ENCODE assay signal across 8 mouse cellular contexts in the genomic region with DNA sequence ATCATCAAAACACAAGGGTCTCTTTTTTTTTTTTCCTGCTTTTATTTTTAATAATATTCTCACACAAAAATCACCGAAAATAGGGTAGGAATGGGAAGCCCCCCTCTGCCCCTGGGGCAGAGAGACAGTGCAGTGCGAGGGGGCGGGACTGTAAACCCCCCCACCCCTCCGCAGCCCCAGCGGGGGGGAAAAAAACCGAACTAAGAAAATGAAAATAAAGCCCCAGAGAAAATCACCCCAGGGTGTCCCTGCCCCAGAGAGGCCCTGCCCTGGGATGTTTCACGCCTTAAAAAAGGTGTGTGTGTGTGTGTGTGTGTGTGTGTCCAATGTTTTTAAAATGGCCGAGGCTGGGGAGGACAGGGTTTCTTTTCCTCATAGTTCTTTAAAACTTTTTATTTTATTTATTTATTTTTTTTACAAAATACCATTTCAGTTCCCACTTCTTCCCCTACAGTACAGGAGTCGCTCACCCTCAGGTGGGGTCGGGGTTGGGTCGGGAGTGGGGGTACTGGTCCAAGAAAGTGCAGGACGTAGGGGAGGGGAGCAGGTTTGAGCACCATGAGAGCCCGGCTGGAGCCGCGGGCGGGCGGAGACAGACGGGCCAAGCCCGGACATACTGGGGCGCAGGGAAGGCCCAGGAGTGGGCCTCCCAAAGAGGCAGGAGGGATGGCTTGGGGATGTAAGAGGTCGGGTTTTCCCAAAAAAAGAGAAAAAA. TPM values are rescaled to one million over a fixed set of nuclear protein-coding genes. Genes with fewer than 3 reads are reported as not detected.
DNase-seq lines count a peak whose midpoint lies in the region; ATAC-seq and TF ChIP-seq lines count a peak whose summit lies in the region.

No protein-coding gene starts in this region.

- intact Hi-C loops in left cerebral cortex, postnatal 4 days (cut with DNase I): no loop called here

- H3K9me3 ChIP-seq in midbrain, embryonic 11.5 days (ENCODE audit: control insufficient read depth, low read length): no peaks in the 10 kb centered on the region
- H3K9me3 ChIP-seq in midbrain, embryonic 16.5 days (replicated peaks; ENCODE audit: control insufficient read depth, low read length, poor library complexity, severe bottlenecking): no peaks in the 10 kb centered on the region
- H3K9me3 ChIP-seq in kidney, postnatal 0 days (replicated peaks; ENCODE audit: low read length): no peaks in the 10 kb centered on the region
- no peaks in the 10 kb centered on the region for H3K9me3 ChIP-seq in stomach, embryonic 15.5 days

- H3K4me1 ChIP-seq in midbrain, embryonic 11.5 days (ENCODE audit: control insufficient read depth, insufficient read depth, low read length): peaks cover 43% of the 10 kb centered on the region
- peaks cover 11% of the 10 kb centered on the region for H3K4me1 ChIP-seq in midbrain, embryonic 16.5 days (ENCODE audit: control insufficient read depth, insufficient read depth, low read length)
- H3K4me1 ChIP-seq in kidney, postnatal 0 days (replicated peaks; ENCODE audit: insufficient read depth, low read length): peaks cover 13% of the 10 kb centered on the region; the same call in 1 of the 2 replicates
- peaks cover 46% of the 10 kb centered on the region for H3K4me1 ChIP-seq in stomach, embryonic 15.5 days

- peaks cover 13% of the 10 kb centered on the region for H3K27me3 ChIP-seq in midbrain, embryonic 11.5 days (ENCODE audit: control insufficient read depth, insufficient read depth, low read length)
- no peaks in the 10 kb centered on the region for H3K27me3 ChIP-seq in midbrain, embryonic 16.5 days (ENCODE audit: control insufficient read depth, insufficient read depth, low read depth, low read length)
- H3K27me3 ChIP-seq in kidney, postnatal 0 days (ENCODE audit: insufficient read depth, low read length): no peaks in the 10 kb centered on the region
- H3K27me3 ChIP-seq in stomach, embryonic 15.5 days (replicated peaks): no peaks in the 10 kb centered on the region

- H3K27ac ChIP-seq in midbrain, embryonic 11.5 days (ENCODE audit: low read depth, low read length): no peak overlapping the region
- H3K27ac ChIP-seq in midbrain, embryonic 16.5 days (ENCODE audit: low read length): no peak overlapping the region
- peak overlapping the region; percentile 97 for H3K27ac ChIP-seq in kidney, postnatal 0 days
- H3K27ac ChIP-seq in stomach, embryonic 15.5 days: peak overlapping the region; percentile 31; the same call in 1 of the 2 replicates

- peak; percentile 46 for DNase-seq in cerebellum, adult 11 months
- DNase-seq in cerebellum, postnatal 4 days (ENCODE audit: low spot score in 2 of 2): no peak
- peak; percentile 90 for DNase-seq in midbrain, embryonic 11.5 days (ENCODE audit: low spot score, missing footprints)
- no peak for DNase-seq in kidney, postnatal 0 days (ENCODE audit: low spot score)
- DNase-seq in left cerebral cortex, adult 11 months (ENCODE audit: low spot score): no peak
- DNase-seq in left cerebral cortex, postnatal 4 days: no peak

- no peak for TF ChIP-seq CTCF in kidney, postnatal 0 days (IDR thresholded peaks at IDR 0.05; ENCODE audit: low read depth)

- 8% methylated on average over 21 of the region's 21 CpGs for WGBS in midbrain, embryonic 11.5 days
- WGBS in midbrain, embryonic 16.5 days: 20% methylated on average over 21 of the region's 21 CpGs
- WGBS in kidney, postnatal 0 days: 41% methylated on average over 21 of the region's 21 CpGs
- WGBS in stomach, embryonic 15.5 days: 39% methylated on average over 21 of the region's 21 CpGs

- H3K9ac ChIP-seq in midbrain, embryonic 11.5 days (ENCODE audit: low read length): peak overlapping the region; percentile 51
- no peak overlapping the region for H3K9ac ChIP-seq in midbrain, embryonic 16.5 days (ENCODE audit: low read depth, low read length)
- H3K9ac ChIP-seq in kidney, postnatal 0 days (ENCODE audit: low read depth, low read length): peak overlapping the region; percentile 86; the same call in 1 of the 2 replicates
- H3K9ac ChIP-seq in stomach, embryonic 15.5 days: no peak overlapping the region

- H3K4me3 ChIP-seq in midbrain, embryonic 11.5 days (ENCODE audit: low read depth, low read length): peak overlapping the region; percentile 24; the same call in 1 of the 2 replicates
- H3K4me3 ChIP-seq in midbrain, embryonic 16.5 days (ENCODE audit: low read depth, low read length): no peak overlapping the region
- H3K4me3 ChIP-seq in kidney, postnatal 0 days (replicated peaks; ENCODE audit: low read depth, low read length): peak overlapping the region; percentile 38
- H3K4me3 ChIP-seq in stomach, embryonic 15.5 days (replicated peaks): peak overlapping the region; percentile 61

- peaks cover 26% of the 10 kb centered on the region for H3K36me3 ChIP-seq in midbrain, embryonic 11.5 days (ENCODE audit: control insufficient read depth, insufficient read depth, low read length)
- peaks cover 25% of the 10 kb centered on the region for H3K36me3 ChIP-seq in midbrain, embryonic 16.5 days (ENCODE audit: control insufficient read depth, insufficient read depth, low read length)
- peaks cover 31% of the 10 kb centered on the region for H3K36me3 ChIP-seq in kidney, postnatal 0 days (ENCODE audit: insufficient read depth, low read length)
- H3K36me3 ChIP-seq in stomach, embryonic 15.5 days: peaks cover 33% of the 10 kb centered on the region

- peak overlapping the region; percentile 82; the same call in 1 of the 2 replicates for H3K4me2 ChIP-seq in midbrain, embryonic 11.5 days
- H3K4me2 ChIP-seq in midbrain, embryonic 16.5 days (ENCODE audit: low read length): no peak overlapping the region
- peak overlapping the region; percentile 73 for H3K4me2 ChIP-seq in kidney, postnatal 0 days (ENCODE audit: low read length)
- H3K4me2 ChIP-seq in stomach, embryonic 15.5 days: peak overlapping the region; percentile 63

- no peak for ATAC-seq in midbrain, embryonic 11.5 days (ENCODE audit: low FRiP score)
- no peak for ATAC-seq in midbrain, embryonic 16.5 days
- no peak for ATAC-seq in kidney, postnatal 0 days (replicated peaks; ENCODE audit: low FRiP score, low read depth)
- no peak for ATAC-seq in stomach, embryonic 15.5 days (ENCODE audit: insufficient read depth, low FRiP score, low read depth)

RNA-seq across cellular contexts. Expression of gene Tmem88, which starts 0.6 kb away (rescaled TPM):
- 11.9 and 13.1 TPM in 2 replicates for polyA plus RNA-seq in midbrain, embryonic 11.5 days (2014; fragmentation: Nextera tagmentation; extraction: Ambion mirVana)
- polyA plus RNA-seq in midbrain, embryonic 16.5 days (2015; fragmentation: Nextera tagmentation; extraction: Ambion mirVana): 5.2 and 5.9 TPM in 2 replicates
- polyA plus RNA-seq in kidney, postnatal 0 days (2015; fragmentation: Nextera tagmentation; extraction: Ambion mirVana): 55.5 and 61.3 TPM in 2 replicates
- 26.7 and 29.4 TPM in 2 replicates for polyA plus RNA-seq in stomach, embryonic 15.5 days (2015; fragmentation: Nextera tagmentation; extraction: Ambion mirVana)
- 1 to 10 TPM; 3.1 to 4.2 TPM for total RNA-seq in left cerebral cortex, postnatal 4 days (2021)

RNA-seq across cellular contexts. Expression of gene Cyb5d1, which starts 3.2 kb away (rescaled TPM):
- 44.6 and 50.5 TPM in 2 replicates for polyA plus RNA-seq in midbrain, embryonic 11.5 days (2014; fragmentation: Nextera tagmentation; extraction: Ambion mirVana)
- 27.1 and 28.9 TPM in 2 replicates for polyA plus RNA-seq in midbrain, embryonic 16.5 days (2015; fragmentation: Nextera tagmentation; extraction: Ambion mirVana)
- polyA plus RNA-seq in kidney, postnatal 0 days (2015; fragmentation: Nextera tagmentation; extraction: Ambion mirVana): 16.6 and 19.8 TPM in 2 replicates
- 24.9 and 25.3 TPM in 2 replicates for polyA plus RNA-seq in stomach, embryonic 15.5 days (2015; fragmentation: Nextera tagmentation; extraction: Ambion mirVana)
- 10 to 100 TPM; 36.3 to 41.1 TPM for total RNA-seq in left cerebral cortex, postnatal 4 days (2021)

RNA-seq across cellular contexts. Expression of gene Naa38, which starts 3.4 kb away (rescaled TPM):
- polyA plus RNA-seq in midbrain, embryonic 11.5 days (2014; fragmentation: Nextera tagmentation; extraction: Ambion mirVana): 120 and 130 TPM in 2 replicates
- polyA plus RNA-seq in midbrain, embryonic 16.5 days (2015; fragmentation: Nextera tagmentation; extraction: Ambion mirVana): 86.2 and 89.6 TPM in 2 replicates
- polyA plus RNA-seq in kidney, postnatal 0 days (2015; fragmentation: Nextera tagmentation; extraction: Ambion mirVana): 183 and 198 TPM in 2 replicates
- polyA plus RNA-seq in stomach, embryonic 15.5 days (2015; fragmentation: Nextera tagmentation; extraction: Ambion mirVana): 154 and 179 TPM in 2 replicates
- total RNA-seq in left cerebral cortex, postnatal 4 days (2021): 10 to 100 TPM; 60.2 to 63.9 TPM

RNA-seq across cellular contexts. Expression of gene Kdm6b, which starts 14.8 kb away (rescaled TPM):
- polyA plus RNA-seq in midbrain, embryonic 11.5 days (2014; fragmentation: Nextera tagmentation; extraction: Ambion mirVana): 30.2 and 31.7 TPM in 2 replicates
- 36.4 and 39.0 TPM in 2 replicates for polyA plus RNA-seq in midbrain, embryonic 16.5 days (2015; fragmentation: Nextera tagmentation; extraction: Ambion mirVana)
- 23.2 and 26.8 TPM in 2 replicates for polyA plus RNA-seq in kidney, postnatal 0 days (2015; fragmentation: Nextera tagmentation; extraction: Ambion mirVana)
- polyA plus RNA-seq in stomach, embryonic 15.5 days (2015; fragmentation: Nextera tagmentation; extraction: Ambion mirVana): 25.4 and 26.5 TPM in 2 replicates
- total RNA-seq in left cerebral cortex, postnatal 4 days (2021): 10 to 100 TPM; 77.2 to 85.8 TPM

RNA-seq across cellular contexts. Expression of gene Chd3, which starts 29.4 kb away (rescaled TPM):
- polyA plus RNA-seq in midbrain, embryonic 11.5 days (2014; fragmentation: Nextera tagmentation; extraction: Ambion mirVana): 38.2 and 39.4 TPM in 2 replicates
- polyA plus RNA-seq in midbrain, embryonic 16.5 days (2015; fragmentation: Nextera tagmentation; extraction: Ambion mirVana): 82.8 and 86.1 TPM in 2 replicates
- 38.0 and 42.3 TPM in 2 replicates for polyA plus RNA-seq in kidney, postnatal 0 days (2015; fragmentation: Nextera tagmentation; extraction: Ambion mirVana)
- 53.4 and 54.0 TPM in 2 replicates for polyA plus RNA-seq in stomach, embryonic 15.5 days (2015; fragmentation: Nextera tagmentation; extraction: Ambion mirVana)
- 100 to 1,000 TPM; 552 to 572 TPM for total RNA-seq in left cerebral cortex, postnatal 4 days (2021)

Comparison
In these comparisons a context has a peak if more than half of its experiments do, and no peak if none do; other contexts are left out.
1. DNase-seq: peak in cerebellum, adult 11 months (single experiment) and midbrain, embryonic 11.5 days (single experiment); none in cerebellum, postnatal 4 days (0 of 2), kidney, postnatal 0 days (single experiment), left cerebral cortex, adult 11 months (single experiment) and left cerebral cortex, postnatal 4 days (single experiment).
2. H3K9ac ChIP-seq: peak in midbrain, embryonic 11.5 days (single experiment) and kidney, postnatal 0 days (single experiment); none in midbrain, embryonic 16.5 days (single experiment) and stomach, embryonic 15.5 days (single experiment).
3. H3K27ac ChIP-seq: peak in kidney, postnatal 0 days (single experiment) and stomach, embryonic 15.5 days (single experiment); none in midbrain, embryonic 11.5 days (single experiment) and midbrain, embryonic 16.5 days (single experiment).